Mouse (Mus musculus) embryonic fibroblast, embryonic 13.5 days (primary cell): ENCODE measurements at regions not wholly inside any gene's neighbourhood (a gene's known extent, or its start where the extent isn't known, plus 50 kb on each side); places are given as distances from the start of the nearest gene placed in this dataset.

Experiments
- CTCF ChIP-seq: IDR thresholded peaks from 2 replicates; pipeline ENCODE4 v1.5.1; 2011; ENCODE audit warnings: mild to moderate bottlenecking, control low read depth, low read length, moderate library complexity, borderline replicate concordance; ENCODE audit not compliant: insufficient read depth
- POLR2A ChIP-seq: IDR thresholded peaks from 2 replicates; pipeline ENCODE4 v1.6.1; 2011; ENCODE audit warnings: low read depth, mild to moderate bottlenecking, control low read depth, low read length, moderate library complexity

- TF ChIP-seq CTCF (no peak), POLR2A (no peak)
These were observed 427.4 kb upstream of the Ccnh start for GRCm38 (mm10) chr13:84761821-84762220.
